Mouse (Mus musculus) gastrocnemius, postnatal 25 days (tissue): ENCODE results near the gene 4933406M09Rik. TPM values are rescaled to one million over a fixed set of nuclear protein-coding genes. Genes with fewer than 3 reads are reported as not detected.

ENCODE experiments used
- DNase-seq: peaks from one replicate; pipeline ENCODE4 v3.0.0; 2022
- long read RNA-seq, 2 experiments: library from polyadenylated mRNA; stranded (forward); transcript quantifications; one replicate each; pipeline ENCODE4 v2.0.0; 2021
- total RNA-seq, 2 experiments: library from RNA; stranded (reverse); gene quantifications; 1 replicate in 1 of 2; 2 replicates in 1 of 2; pipeline ENCODE4 v1.2.3; 2021

Gene 4933406M09Rik
- total RNA-seq, result not detected
- long read RNA-seq, experiment 1, result 0 reads
- long read RNA-seq, experiment 2, result 0 reads

DNA sequence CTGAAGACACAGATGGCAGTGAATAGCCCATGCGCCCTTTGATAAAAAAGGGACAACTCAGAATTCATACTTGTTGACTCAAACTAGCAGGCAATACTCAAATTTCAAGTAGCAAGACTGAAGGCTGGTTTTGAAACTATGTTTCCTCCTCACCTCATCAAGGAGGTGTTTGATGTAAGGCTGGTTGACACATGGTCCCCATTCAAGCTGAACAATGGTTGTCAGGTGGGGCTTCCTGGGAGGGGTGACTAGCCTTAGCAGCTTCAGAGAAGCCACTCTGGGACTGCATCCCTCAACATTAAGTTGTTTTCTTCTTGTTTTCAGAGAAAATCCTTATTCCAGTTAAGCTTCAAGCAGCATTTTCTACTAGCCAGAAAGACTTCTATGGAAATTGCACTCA, at the start of gene 4933406M09Rik:
TSS of gene 4933406M09Rik (plus strand) at position 275 of the 400 bp plus-strand sequence.
- DNase-seq, result no peak

DNA sequence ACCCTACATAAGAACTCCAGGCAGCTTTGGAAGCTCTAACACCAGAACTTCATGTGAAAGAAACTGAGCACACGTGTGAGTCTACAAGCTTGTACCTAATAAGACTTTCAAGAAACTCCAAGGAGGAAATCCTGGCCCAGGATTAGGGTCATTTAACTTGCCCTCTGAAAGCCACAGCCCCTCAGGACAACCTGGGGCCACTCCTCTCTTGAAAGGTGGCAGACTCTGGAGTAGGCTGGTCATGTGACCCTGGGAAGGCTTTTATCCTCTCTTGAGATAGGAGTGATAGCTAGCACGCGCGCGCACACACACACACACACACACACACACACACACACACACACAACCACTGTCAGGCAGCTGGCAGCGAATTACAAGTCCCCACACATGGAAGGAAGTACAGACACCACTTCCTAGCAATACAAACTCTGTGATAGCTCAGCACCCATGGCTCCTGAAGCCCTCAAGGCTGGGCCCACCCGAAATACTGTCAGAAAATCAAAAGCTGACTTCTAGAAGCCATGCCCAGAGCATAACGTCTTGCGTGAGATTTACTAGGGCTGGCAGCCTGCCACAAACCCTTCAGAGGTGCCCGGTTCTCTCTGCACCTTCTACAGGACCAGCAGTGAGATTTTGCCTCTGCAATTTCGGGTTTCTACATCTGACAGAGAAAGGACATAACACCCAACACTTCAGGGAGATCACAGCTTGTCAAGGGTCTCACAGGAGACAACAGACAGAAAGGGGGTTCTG, 48.6 kb upstream of the 4933406M09Rik start:
- DNase-seq, result no peak

- DNase-seq, result no peak
Measured at GRCm38 (mm10) chr1:134339162-134339561, 46.6 kb upstream of the 4933406M09Rik start.

- no peak for DNase-seq
Measured at GRCm38 (mm10) chr1:134339757-134340619, 45.8 kb upstream of the 4933406M09Rik start.

GRCm38 (mm10) chr1:134341641-134342277, 44.0 kb upstream of the 4933406M09Rik start:
- no peak for DNase-seq

DNA sequence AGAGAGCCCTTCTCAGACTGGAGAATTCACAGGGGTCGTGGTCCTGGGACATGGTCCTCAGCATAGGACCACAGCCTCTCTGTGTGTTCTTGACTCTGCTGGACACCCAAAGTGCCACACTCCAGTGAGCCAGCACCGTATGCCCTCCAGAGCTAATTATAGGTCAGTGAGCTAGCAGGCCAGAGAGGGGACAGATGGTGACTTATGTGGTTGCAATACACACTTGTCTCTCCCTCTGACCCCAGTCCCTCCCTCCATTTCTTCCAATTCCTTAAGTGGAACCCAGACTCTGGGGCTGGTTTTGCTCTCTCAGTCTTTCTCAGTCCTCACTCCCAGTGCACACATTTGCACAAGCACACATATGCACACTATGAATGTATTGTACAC, 43.5 kb upstream of the 4933406M09Rik start:
- peak; percentile 41 for DNase-seq

GRCm38 (mm10) chr1:134342781-134343310, 42.9 kb upstream of the 4933406M09Rik start:
- no peak for DNase-seq

- no peak for DNase-seq
Measured at GRCm38 (mm10) chr1:134343567-134343966, 42.2 kb upstream of the 4933406M09Rik start.

- peak; percentile 47 for DNase-seq
Measured at GRCm38 (mm10) chr1:134344005-134344950, 41.5 kb upstream of the 4933406M09Rik start.

DNA sequence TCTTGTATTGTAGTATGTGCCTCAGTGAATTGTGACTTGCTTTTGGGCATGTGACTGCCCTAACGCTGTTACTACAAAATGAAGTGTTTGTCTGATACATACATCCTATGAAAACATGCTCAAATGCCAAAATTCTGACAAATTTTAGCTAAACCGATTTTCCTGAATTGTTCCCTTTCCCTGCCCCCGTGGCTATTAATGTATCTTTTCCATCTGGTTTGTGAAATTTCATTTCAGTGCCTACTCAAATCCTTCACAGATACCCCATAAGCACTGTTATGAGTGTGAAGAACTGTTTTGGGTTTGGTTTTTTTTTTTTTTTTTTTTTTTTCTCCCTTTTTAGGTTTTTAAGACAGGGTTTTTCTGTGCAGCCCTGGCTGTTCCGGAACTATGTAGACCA, 40.7 kb upstream of the 4933406M09Rik start:
- no peak for DNase-seq

GRCm38 (mm10) chr1:134347791-134348190, 37.9 kb upstream of the 4933406M09Rik start:
- DNase-seq, result no peak

- DNase-seq, result no peak
Measured at GRCm38 (mm10) chr1:134353326-134353725, 32.4 kb upstream of the 4933406M09Rik start.

GRCm38 (mm10) chr1:134357461-134357860, 28.3 kb upstream of the 4933406M09Rik start:
- DNase-seq, result no peak

DNA sequence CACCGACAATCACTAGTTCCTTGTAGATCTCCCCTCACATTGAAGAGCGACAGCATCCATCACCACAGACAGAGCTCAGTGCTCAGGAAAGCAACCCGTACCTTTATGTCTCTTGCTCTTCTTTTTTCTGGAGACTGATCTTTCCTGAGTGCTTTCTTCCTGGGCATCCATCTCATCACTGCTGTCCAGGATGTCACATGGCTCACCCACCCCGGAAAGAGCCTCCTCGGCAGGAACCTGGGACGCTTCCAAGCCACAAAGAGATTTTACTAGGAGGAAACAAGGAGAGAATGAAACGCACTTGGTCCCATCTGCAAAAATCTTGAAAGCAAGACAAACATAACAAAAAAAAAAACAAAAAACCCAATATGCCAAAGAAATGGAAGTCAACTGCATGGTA, 25.1 kb upstream of the 4933406M09Rik start:
- no peak for DNase-seq

GRCm38 (mm10) chr1:134361195-134361856, 24.4 kb upstream of the 4933406M09Rik start:
- no peak for DNase-seq

DNA sequence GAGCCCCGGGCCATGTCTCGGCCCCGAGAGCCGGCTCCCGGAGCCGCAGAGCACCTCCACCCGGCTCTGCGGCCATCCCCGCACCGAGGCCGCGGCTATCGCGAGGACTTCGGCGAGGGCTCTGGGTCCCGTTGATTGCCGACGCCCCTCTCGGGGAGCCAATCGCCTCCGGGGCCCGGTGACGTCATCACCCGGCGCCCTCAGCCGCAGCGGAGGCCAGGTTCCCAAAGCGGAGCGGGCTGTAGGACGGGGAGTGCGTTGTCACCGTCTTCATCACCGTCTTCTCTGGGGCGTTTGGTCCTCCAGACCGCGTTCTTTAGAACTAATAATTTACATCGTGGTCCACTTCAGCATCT, 23.9 kb upstream of the 4933406M09Rik start, which contains the start of gene Tmem183a:
TSS of gene Tmem183a (minus strand) at position 123 of the 356 bp plus-strand sequence.
- DNase-seq, result peak; percentile 96

GRCm38 (mm10) chr1:134363194-134363593, 22.5 kb upstream of the 4933406M09Rik start:
- DNase-seq, result no peak

GRCm38 (mm10) chr1:134365491-134365890, 20.2 kb upstream of the 4933406M09Rik start:
- no peak for DNase-seq

DNA sequence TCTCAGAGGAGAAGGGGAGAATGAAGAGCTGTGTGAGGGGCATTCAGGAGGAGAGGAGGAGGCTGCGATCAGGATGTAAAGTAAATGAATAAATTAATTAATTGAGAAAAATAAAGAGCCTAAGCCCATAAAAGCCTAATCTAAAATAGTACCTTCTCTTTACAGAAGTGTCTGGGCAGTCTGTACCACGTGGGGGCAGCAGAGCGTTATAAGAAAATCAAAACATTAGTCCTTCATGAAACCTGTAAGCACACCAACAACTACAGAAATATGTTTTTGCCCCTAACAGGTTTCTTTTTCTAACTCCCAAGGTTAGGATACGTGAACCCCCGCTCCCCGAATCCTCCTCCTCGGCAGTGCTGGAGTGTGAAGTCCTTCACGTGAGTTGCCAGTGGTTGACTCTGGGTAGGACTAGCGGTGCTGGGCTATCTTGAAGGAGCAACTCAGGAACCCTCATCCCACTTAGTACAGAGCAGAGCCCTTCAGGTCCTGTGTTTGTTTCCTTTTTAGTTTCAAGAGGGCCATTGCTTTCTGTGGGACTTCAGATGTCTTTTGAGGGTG, 16.9 kb upstream of the 4933406M09Rik start:
- DNase-seq, result no peak

- DNase-seq, result no peak
Measured at GRCm38 (mm10) chr1:134374124-134374523, 11.6 kb upstream of the 4933406M09Rik start.
